Mouse (Mus musculus) embryonic facial prominence, embryonic 14.5 days (tissue): ENCODE results near the gene Tarbp1. TPM values are rescaled to one million over a fixed set of nuclear protein-coding genes. Genes with fewer than 3 reads are reported as not detected.

Experiments used
- ATAC-seq: fragments of 200-750 bp; cut with Nextera tagmentation; 2 replicates; pipeline ENCODE4 v1.8.0; 2017; ENCODE audit warnings: low read depth, moderate number of reproducible peaks, moderate TSS enrichment
- DNase-seq: peaks from one replicate; pipeline ENCODE4 v3.0.0-alpha.2; 2015; ENCODE audit warnings: low spot score
- H3K27ac ChIP-seq: fragments of 300-500 bp; sonication (generic); replicated peaks from 2 replicates; pipeline ENCODE4 v1.5.1; 2014; ENCODE audit warnings: low read depth, mild to moderate bottlenecking, low read length, moderate library complexity
- H3K27me3 ChIP-seq: fragments of 300-500 bp; sonication (generic); replicated peaks from 2 replicates; pipeline ENCODE4 v1.6.1; 2014; ENCODE audit warnings: low read length; ENCODE audit not compliant: control insufficient read depth, insufficient read depth
- H3K36me3 ChIP-seq: fragments of 300-500 bp; sonication (generic); 2 replicates; pipeline ENCODE4 v1.6.1; 2014; ENCODE audit warnings: low read length, mixed read lengths; ENCODE audit not compliant: control insufficient read depth, insufficient read depth
- H3K4me1 ChIP-seq: fragments of 300-500 bp; sonication (generic); 2 replicates; pipeline ENCODE4 v1.6.1; 2014; ENCODE audit warnings: antibody characterized with exemption, low read length; ENCODE audit not compliant: control insufficient read depth, insufficient read depth
- H3K4me2 ChIP-seq: fragments of 300-500 bp; sonication (generic); 2 replicates; pipeline ENCODE4 v1.6.1; 2014; ENCODE audit warnings: low read depth, mild to moderate bottlenecking, low read length, moderate library complexity, mixed read lengths
- H3K4me3 ChIP-seq: fragments of 300-500 bp; sonication (generic); 2 replicates; pipeline ENCODE4 v1.5.1; 2014; ENCODE audit warnings: low read depth, mild to moderate bottlenecking, low read length
- H3K9ac ChIP-seq: fragments of 300-500 bp; sonication (generic); 2 replicates; pipeline ENCODE4 v1.6.1; 2014; ENCODE audit warnings: low read depth, mild to moderate bottlenecking, low read length, moderate library complexity, mixed read lengths
- H3K9me3 ChIP-seq: fragments of 300-500 bp; sonication (generic); 2 replicates; pipeline ENCODE4 v1.6.1; 2016; ENCODE audit warnings: low read length; ENCODE audit not compliant: control insufficient read depth
- WGBS: fragments of 180-500 bp; shearing (Covaris S2); extraction: QIAGEN DNeasy Blood & Tissue Kit; methylation state at CpG from one replicate; pipeline ENCODE4 v1.1.7; 2014; 5-methylcytosine and 5-hydroxymethylcytosine counted together
- polyA plus RNA-seq: library from polyadenylated mRNA; unstranded; fragments of >200 nt; fragmentation: Nextera tagmentation; extraction: Ambion mirVana; gene quantifications from 2 replicates; pipeline ENCODE4 v1.2.1, GENCODE M21; 2014

Gene Tarbp1
- polyA plus RNA-seq, 1 experiment from 2014 or later, result 3.5 TPM

DNA sequence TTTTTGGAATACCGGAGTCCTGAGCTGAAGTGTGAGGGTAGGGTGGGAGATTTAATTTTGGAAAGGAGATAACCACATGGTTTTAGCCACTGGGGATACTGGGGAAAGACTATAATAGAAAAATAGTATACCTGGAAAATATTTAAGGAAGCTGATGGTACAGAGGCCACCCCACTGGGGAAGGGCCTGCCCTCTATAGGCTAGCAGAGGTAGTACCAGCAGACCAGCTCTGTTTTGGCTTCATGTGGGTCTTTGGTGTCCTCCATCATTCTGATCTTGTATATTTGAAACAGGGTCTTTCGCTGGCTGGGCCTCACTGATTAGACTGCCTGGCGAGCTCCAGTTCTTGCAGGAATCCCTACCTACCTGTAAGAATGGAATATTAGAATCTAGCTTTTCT lies 76.5 kb downstream of the Tarbp1 start:
- H3K4me3 ChIP-seq, result no peak overlapping the region
- no peaks in the 10 kb centered on the region for H3K27me3 ChIP-seq
- H3K36me3 ChIP-seq, result no peaks in the 10 kb centered on the region
- 80% methylated on average over 3 of the region's 3 CpGs for WGBS
- H3K27ac ChIP-seq, result no peak overlapping the region
- H3K4me1 ChIP-seq, result no peaks in the 10 kb centered on the region
- DNase-seq (no peak), ATAC-seq (no peak)
- H3K9me3 ChIP-seq, result no peaks in the 10 kb centered on the region
- no peak overlapping the region for H3K4me2 ChIP-seq
- H3K9ac ChIP-seq, result no peak overlapping the region

DNA sequence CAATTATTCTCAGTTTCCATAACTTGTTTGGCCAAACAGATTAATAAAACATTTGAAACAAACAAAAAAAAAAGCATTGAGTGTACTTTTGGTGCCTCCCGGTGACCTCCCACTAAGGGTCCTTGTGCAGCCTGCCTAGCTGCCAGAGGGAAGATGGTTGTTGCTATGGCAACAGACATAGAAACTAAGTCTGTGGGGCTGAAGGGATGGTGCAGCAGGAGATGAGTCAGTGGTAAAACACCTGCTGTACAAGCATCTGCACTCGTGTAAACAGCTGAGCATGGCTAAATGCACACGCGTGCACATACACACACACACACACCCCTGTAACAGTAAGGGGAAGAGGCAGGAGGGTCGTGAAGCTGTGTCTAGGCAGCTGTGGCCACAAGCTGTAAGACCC lies 78.9 kb downstream of the Tarbp1 start:
- H3K4me2 ChIP-seq, result no peak overlapping the region
- H3K9me3 ChIP-seq, result no peaks in the 10 kb centered on the region
- no peaks in the 10 kb centered on the region for H3K4me1 ChIP-seq
- WGBS, result 56% methylated on average over 5 of the region's 5 CpGs
- H3K27ac ChIP-seq, result no peak overlapping the region
- ATAC-seq (no peak), DNase-seq (peak; percentile 2)
- H3K9ac ChIP-seq, result no peak overlapping the region
- no peak overlapping the region for H3K4me3 ChIP-seq
- H3K27me3 ChIP-seq, result no peaks in the 10 kb centered on the region
- no peaks in the 10 kb centered on the region for H3K36me3 ChIP-seq

DNA sequence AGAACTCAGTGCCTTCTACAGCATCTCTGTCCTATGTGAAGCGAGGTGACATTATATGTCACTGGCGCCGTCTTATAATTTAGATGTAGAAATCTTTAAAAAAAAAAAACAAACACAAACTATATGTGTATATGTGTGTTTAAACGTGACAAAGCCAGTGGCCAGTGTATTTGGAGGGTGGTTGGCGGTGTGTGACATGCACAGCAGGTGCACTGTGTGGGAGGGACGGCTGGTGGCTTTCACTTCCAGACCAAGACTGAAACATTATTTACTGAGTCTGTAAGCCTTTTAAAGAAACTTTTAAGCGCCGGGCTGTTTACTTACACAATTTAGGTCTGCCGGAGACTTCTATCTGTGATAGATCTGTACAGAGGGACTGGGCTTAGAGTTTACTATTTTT lies 79.5 kb downstream of the Tarbp1 start:
- Histone ChIP-seq H3K4me2 (no peak overlapping the region), H3K36me3 (no peaks in the 10 kb centered on the region), H3K9me3 (no peaks in the 10 kb centered on the region), H3K4me1 (no peaks in the 10 kb centered on the region), H3K27ac (no peak overlapping the region), H3K4me3 (no peak overlapping the region), H3K9ac (no peak overlapping the region), H3K27me3 (no peaks in the 10 kb centered on the region)
- ATAC-seq (no peak), DNase-seq (no peak)
- 84% methylated on average over 9 of the region's 9 CpGs for WGBS

DNA sequence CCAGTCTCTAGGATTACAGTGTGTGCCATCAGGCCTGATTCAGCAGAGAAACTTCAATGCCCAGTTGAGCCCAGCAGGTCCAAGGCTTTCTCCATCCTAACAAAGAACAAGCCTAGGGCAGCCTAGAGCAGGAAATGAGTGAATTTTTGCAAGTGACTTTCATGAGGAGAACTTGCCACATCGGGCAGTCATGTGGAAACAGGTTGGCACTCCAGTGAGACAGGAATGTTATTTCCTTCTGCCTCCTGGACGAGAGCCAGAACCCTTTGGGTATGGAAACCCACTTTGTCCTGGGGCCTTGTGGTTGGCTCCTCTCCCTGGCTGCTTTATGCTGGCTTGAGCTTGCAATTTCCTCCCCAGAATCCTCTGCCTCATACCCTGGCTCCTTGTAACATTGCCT lies 83.3 kb downstream of the Tarbp1 start:
- Histone ChIP-seq H3K4me2 (no peak overlapping the region), H3K4me3 (no peak overlapping the region), H3K27ac (no peak overlapping the region), H3K9ac (no peak overlapping the region), H3K4me1 (no peaks in the 10 kb centered on the region), H3K27me3 (no peaks in the 10 kb centered on the region), H3K9me3 (no peaks in the 10 kb centered on the region), H3K36me3 (no peaks in the 10 kb centered on the region)
- peak; percentile 55; the same call in 1 of the 2 replicates for ATAC-seq
- 33% methylated on average over 2 of the region's 2 CpGs for WGBS
- peak; percentile 74 for DNase-seq

DNA sequence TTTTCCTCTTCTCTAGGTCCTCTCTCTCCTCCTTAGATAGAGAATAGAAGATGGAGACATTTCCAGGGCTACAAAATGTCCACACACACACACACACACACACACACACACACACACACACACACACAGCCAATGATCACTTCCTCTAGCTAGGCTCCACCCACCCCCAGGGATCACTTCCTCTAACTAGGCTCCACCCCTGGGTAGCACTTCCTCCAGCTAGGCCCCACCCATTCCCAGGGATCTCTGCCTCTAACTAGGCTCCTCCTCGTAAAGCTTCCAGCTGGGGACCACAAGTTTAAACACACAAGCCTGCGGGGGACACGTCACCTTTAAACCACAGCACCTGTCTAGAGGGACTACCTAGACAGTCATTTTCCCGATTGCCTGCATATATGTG lies 87.3 kb downstream of the Tarbp1 start:
- no peaks in the 10 kb centered on the region for H3K4me1 ChIP-seq
- H3K4me3 ChIP-seq, result no peak overlapping the region
- no peak overlapping the region for H3K27ac ChIP-seq
- H3K9ac ChIP-seq, result no peak overlapping the region
- no peaks in the 10 kb centered on the region for H3K36me3 ChIP-seq
- H3K27me3 ChIP-seq, result no peaks in the 10 kb centered on the region
- ATAC-seq (no peak), DNase-seq (no peak)
- H3K9me3 ChIP-seq, result no peaks in the 10 kb centered on the region
- H3K4me2 ChIP-seq, result no peak overlapping the region
- 80% methylated on average over 4 of the region's 4 CpGs for WGBS

DNA sequence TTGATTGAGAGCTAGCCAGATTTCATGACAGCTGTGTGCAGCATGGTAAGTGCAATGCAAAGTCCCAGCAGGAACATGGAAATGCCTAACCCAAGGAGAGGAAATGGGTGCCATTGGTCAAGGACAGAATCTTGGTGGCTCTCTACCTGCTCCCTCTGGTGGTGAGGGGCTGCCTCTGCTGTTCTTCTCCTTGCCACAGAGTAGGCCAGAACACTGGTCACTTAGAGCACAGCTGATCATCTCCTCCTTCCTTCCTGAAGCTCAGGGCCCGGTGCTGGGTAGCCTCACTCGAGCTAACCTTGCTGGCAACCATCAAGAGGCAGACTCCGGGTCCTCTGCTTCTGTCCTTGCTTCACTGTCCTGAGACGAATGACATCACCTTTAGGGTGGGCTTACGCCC lies 92.1 kb downstream of the Tarbp1 start:
- Histone ChIP-seq H3K36me3 (no peaks in the 10 kb centered on the region), H3K4me2 (no peak overlapping the region), H3K4me3 (no peak overlapping the region), H3K27me3 (no peaks in the 10 kb centered on the region), H3K27ac (no peak overlapping the region), H3K4me1 (no peaks in the 10 kb centered on the region), H3K9ac (no peak overlapping the region), H3K9me3 (no peaks in the 10 kb centered on the region)
- 62% methylated on average over 5 of the region's 5 CpGs for WGBS
- DNase-seq (no peak), ATAC-seq (no peak)

DNA sequence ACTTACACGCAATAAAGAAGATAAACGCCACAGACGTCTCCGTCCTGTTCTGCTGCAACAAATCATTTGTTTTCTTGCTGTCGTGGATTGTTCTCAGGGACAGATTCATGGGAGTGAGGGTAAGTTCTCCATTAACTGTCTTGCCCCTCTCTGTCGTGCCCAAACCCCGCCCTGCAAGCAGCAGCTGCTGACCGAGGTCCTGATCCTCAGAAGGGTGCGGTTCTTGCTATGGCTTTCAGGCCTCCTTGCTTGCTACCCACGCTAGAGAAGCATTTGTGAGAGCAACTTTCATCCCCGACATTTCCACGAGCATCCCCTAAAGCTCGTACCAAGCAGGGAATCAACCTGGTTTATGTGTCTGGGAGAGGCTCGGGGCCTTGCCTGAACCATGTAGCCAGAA lies 92.6 kb downstream of the Tarbp1 start:
- H3K36me3 ChIP-seq, result no peaks in the 10 kb centered on the region
- H3K4me2 ChIP-seq, result no peak overlapping the region
- no peaks in the 10 kb centered on the region for H3K9me3 ChIP-seq
- H3K4me1 ChIP-seq, result no peaks in the 10 kb centered on the region
- no peak overlapping the region for H3K9ac ChIP-seq
- no peaks in the 10 kb centered on the region for H3K27me3 ChIP-seq
- DNase-seq (peak; percentile 24), ATAC-seq (no peak)
- WGBS, result 39% methylated on average over 14 of the region's 14 CpGs
- no peak overlapping the region for H3K4me3 ChIP-seq
- H3K27ac ChIP-seq, result no peak overlapping the region

DNA sequence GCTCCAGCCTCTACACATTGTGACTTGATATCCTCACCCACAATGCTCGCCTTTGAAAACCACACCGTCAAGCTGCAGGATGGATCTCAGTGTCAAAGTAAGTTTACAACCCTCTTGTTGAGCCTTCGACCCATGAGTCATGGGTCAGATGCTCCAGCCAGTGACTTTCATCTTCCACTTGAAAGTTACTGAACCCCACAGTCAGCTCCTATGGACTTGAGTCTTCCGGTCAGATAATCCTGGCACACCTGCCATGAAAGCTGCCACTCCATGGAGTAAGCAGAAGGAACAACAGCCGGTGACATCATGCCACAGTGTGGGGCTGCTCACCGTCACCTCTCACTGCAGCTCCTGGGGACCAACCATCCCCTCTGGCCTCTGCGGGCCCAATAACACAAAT lies 93.6 kb downstream of the Tarbp1 start:
- H3K4me1 ChIP-seq, result no peaks in the 10 kb centered on the region
- H3K9me3 ChIP-seq, result no peaks in the 10 kb centered on the region
- H3K4me3 ChIP-seq, result no peak overlapping the region
- no peak for DNase-seq
- WGBS, result 84% methylated on average over 7 of the region's 7 CpGs
- H3K27ac ChIP-seq, result no peak overlapping the region
- no peaks in the 10 kb centered on the region for H3K27me3 ChIP-seq
- no peak for ATAC-seq
- no peak overlapping the region for H3K9ac ChIP-seq
- H3K36me3 ChIP-seq, result no peaks in the 10 kb centered on the region
- no peak overlapping the region for H3K4me2 ChIP-seq

DNA sequence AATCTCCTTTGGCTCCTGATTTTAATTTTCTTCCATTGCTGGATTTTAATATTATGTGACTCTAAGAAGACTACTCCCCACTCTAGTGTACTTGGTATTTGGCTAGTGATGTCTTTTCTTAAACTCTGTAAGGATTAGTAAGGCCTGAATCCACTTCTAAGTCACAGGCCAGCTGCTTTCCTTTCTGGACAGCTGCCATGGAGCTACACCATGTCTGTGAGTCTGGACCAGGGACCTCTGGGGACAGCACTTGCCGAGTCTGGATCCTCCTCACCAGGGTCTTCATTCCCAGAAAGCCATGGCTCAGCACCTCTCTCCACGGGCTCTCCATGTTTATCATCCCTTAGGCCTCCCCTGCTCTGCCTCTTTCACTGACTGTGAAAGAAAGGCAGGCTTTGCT lies 94.7 kb downstream of the Tarbp1 start:
- Histone ChIP-seq H3K27me3 (no peaks in the 10 kb centered on the region), H3K4me2 (no peak overlapping the region), H3K9ac (no peak overlapping the region), H3K4me3 (no peak overlapping the region), H3K9me3 (no peaks in the 10 kb centered on the region), H3K27ac (no peak overlapping the region), H3K36me3 (no peaks in the 10 kb centered on the region), H3K4me1 (no peaks in the 10 kb centered on the region)
- DNase-seq, result peak; percentile 56
- 41% methylated on average over 2 of the region's 2 CpGs for whole genome bisulfite sequencing
- ATAC-seq, result no peak
